Mouse (Mus musculus): ENCODE results near the gene Basp1.

Basp1 gene

DNA sequence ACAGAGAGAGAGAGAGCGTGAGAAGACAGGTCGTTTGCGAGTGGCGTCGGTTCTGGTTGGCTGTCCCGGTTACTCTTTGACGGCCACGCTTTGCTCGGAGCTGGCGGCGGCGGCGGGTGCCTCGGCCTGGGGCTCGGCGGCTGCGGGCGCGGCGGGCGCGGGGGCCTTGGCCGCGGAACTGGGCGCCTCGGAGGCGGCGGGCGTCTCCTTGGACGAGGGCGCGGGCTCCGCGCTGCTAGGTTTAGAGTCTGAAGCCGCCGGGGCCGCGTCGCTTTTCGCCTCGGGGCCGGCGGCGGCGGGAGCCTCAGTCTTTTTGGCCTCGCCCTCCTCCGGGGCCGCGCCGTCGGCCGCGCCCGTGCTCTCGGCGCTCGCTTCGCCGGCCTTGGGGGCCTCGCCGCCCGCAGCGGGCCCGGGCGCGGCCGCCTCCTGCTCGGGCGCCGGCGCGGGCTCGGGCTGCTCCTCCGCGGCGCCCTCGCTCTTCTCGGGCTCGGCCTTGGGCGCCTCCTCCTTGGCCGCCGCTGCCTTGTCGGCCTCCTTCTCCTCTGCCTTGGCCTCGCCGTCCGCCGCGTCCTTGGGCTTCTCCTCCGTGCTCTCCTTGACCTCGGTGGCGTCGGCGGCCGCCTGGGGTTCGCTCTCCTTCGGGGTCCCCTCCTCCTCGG lies 49.3 kb downstream of the Basp1 start:
- DNase-seq (ENCODE audit: low spot score in 2 of 2), result no peak

DNA sequence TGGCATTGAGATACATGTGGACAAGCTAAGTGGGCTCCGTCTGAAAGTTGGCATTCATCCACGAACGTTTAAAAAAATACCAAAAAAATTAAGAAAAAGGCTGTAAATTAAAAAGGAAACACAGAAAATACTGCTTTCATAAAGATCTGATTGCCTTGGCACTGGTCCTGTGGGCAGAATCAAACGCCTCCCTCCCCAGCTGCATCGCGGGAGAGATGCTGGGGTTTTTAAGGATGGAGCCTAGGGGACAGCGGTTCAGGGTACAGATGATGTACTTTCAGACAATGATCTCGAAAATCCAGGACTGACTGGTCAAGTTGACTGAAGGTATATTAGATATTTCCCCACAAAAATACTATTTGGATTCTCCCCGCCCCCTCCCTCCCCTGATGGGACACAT lies 49.9 kb downstream of the Basp1 start:
- no peak for DNase-seq (ENCODE audit: low spot score in 2 of 2)

DNA sequence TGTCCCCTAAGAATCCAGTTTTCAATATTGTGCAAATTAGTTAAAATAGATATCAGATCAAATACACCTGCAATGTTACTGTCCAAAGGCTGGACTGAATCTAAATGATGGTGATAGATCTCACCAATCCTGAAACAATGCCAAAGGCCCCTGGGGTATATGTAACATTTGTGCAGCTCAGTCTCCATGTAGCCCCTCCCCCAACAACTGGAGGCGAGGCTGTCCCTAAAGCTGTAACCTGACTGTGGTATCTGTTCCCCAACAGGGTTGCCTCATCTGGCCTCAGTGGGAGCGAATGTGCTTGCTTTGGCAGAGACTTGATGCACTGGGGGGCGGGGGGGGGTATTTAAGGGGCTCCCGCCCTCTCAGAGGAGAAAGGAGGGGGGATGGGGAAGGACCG lies 52.7 kb downstream of the Basp1 start:
- DNase-seq (ENCODE audit: low spot score in 2 of 2), result no peak

DNA sequence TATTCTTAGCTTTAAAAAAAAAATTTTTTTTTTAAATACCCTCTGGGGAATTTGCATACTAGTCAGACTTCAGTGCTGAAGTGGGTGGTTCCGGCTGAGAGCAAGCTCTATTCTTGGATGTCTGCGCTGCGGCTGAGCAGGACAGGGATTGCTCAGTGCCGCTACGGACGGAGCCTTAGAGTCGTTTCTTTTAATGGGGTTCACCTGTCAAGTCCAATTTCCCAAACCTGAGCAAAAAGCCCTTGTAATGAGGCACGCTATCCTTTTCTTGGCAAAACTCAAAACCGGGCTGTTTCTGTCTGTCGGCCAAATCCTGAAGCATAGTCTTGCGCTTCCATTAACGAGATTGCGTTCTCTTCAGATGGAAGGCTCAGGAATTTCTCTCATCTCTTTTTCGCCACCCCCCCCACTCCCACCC lies 54.9 kb downstream of the Basp1 start:
- DNase-seq (ENCODE audit: low spot score in 2 of 2), result peak; percentile 70 to 77

DNA sequence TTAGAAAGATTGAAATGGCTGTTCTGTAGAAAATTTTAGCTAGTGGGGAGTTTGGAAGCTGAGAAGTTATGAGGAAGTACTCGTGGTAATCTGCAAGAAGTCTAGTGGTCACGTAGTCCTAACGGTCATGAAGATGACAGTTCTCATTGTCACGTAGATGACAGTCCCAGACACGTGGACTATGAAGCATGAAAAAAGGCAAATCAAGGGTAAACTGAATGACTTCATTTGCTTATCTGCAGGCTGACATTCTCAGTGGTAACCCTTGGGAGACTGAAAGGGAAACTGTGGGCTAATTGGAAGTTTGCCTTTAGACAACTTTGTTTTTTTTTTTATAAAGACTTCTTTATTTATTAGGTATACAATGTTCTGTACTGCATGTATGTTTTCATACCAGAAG lies 58.2 kb downstream of the Basp1 start:
- DNase-seq (ENCODE audit: low spot score in 2 of 2), result no peak

DNA sequence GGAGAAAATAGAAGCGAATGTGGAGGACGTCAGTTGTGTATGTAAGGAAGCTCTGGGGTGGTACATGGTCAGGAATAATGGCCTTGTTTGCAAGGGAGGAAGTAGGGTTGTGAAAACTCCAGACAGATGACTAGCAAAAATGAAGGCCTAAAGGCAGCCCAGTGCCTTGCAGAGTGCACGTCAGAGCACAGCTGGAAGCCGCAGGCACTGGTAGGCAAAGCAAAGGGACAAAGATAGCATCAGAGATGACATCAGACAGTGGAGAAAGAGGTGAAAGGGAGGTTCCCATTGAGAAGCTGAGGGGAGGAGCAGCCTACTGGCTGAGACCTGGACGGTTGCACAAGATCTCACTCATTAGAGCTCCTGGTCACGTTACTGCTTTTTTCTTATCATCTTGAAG lies 58.8 kb downstream of the Basp1 start:
- DNase-seq (ENCODE audit: low spot score in 2 of 2), result no peak

DNA sequence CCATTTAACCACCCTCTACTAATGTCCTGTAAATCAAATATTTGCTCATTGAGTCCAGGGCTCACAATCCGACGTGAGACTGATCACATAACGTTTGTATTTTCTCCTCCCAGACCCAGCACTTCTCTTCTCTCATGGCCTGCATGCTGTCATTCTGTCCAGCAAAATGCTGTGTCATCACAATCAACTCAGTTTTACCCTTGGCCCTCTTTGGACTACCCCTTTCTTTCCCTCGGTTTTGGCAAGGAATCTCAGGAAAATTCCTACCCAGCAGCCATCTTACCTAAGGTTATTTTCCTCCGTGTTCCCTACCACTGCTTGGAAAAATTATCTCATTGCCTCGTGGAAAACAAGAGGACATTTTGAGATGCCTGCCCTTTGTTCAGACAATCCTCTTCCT lies 60.1 kb downstream of the Basp1 start:
- no peak for DNase-seq (ENCODE audit: low spot score in 2 of 2)

DNA sequence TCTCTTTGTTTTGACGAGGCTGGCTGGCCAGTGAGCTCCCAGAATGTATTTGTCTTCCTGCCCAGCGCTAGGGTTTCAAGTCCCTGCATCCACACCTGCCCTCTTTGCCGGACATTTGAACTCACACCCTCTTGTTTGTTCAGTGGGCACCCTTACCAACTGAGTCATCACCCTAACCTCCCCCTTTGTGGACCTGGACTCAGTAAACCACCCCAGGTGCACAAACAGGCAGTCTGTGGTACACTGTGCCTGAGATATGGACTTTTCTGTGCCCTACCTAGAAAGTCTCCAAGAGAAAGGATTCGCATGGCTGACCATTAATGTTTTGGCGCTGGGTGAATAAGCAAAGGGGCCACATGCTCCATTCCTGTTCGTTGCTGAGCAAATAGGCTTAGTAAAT lies 70.3 kb downstream of the Basp1 start:
- no peak for DNase-seq (ENCODE audit: low spot score in 2 of 2)

DNA sequence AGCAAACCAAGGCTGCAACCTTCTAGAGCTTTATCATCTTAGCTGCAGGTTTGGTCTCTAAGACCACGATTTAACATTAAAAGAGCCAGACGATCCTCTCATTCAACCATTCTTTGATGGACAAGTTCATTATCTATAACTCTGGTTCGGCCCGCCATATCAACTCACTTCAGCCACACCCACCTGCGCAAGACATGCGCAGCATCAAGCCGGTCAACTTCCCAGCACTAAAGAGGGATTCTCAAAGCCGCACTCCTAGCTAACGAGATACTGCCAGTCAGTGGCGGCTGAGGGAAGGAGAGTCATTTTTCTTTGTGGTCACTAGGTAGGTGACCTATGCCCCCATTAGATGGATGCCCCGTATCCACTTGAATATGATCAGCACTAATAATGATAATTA lies 78.3 kb downstream of the Basp1 start:
- DNase-seq (ENCODE audit: low spot score in 2 of 2), result no peak

DNA sequence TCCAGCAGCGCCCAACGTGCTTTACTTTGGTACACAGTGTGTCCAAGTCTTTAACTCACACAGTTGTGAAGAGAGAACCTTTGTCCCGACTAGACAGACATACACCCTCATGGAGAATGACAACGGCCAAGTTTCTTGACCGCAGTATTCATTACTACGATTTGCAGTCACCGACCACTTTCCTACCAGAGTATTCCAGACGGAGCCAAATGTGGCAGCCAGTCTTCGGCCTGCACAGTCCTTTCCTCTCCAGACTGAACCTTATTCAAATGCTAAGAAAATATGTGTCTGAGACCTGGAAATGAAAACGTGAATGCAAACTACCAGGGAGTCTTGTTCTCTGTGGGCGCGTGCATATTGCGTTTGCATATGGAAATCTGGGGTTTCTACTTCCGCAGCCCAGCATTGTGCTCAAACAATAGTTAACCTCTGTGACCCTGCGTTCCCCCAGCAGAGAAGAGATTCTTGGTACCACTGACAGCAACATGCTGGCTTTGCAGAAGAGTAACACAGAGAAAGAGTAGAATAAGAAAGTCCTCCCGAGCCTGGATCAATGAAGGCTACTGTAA lies 81.6 kb downstream of the Basp1 start:
- DNase-seq (ENCODE audit: low spot score in 2 of 2), result no peak

DNA sequence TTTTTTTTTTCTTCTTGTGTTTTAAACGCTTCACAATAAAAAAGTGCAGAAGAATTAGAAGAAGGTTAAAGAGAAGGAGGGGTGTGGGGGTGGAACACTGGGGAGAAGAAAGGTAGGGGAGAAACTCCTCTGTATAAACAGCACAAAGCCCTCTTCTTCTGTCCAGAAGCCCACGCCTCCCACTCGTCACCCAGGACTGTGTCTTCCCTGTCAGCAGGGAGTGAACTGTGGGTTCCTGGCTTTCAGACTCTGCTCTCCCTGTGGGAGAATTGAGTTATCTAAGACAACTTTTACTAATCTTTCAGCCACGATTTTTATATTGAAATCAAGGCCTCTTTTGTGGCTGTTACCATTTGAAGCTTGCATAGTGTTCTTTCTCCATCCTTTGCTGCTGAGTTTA lies 82.6 kb downstream of the Basp1 start:
- no peak for DNase-seq (ENCODE audit: low spot score in 2 of 2)

DNA sequence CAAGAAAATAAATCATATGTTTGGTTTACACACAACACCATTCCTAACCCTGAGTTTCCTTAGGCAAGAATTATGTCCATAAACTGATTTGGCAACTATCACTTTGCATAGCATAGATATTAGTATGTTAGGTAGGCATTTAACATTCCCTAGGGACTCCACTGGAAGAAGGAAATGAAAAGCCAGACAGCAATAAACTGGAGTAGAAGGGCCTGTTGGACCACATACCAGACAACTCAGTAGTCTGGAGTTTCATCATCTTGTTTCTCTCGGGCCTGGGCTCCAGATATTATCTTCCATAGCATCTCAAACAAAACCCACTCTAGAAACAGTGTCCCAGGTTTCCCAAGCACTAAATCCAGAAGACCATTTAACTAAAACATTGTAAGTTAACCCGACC lies 91.0 kb downstream of the Basp1 start:
- no peak for DNase-seq (ENCODE audit: low spot score in 2 of 2)

DNA sequence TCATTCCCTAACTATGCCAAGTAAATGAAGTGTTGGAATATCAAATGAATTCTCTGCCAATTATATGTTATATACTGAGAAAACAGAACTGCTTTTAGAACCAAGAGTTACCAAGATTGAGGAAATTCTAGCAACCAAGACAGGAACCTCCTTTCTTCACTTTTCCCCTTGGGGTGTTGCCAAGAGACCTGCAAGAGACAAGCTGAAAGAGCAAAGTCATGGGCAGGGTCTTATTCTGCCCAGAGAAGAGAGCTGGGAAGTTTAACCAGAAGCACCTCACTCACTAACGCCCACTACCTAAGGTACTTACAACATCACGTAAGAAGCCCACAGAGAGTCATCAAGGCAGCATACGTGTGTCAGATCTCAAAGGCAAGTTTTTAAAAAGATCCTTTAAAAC lies 91.5 kb downstream of the Basp1 start:
- no peak for DNase-seq (ENCODE audit: low spot score in 2 of 2)

DNA sequence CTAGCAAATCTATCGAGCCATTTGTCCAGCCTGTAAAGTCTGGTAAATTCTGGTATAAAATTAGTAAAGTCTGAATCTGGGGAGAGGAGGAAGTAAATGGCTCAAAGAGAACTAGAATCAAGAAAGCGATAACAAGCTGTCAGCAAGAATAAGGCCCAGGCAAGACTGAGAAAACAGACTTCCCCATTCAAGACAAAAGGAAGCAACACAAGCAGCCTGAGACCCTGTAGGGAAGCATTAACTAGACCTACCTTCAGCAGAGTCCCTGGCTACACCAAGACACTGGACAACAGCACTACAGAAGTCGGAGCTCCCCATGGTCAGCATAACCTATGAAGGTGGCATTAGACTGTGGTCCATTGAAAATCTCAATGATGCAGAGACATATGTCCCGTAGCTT lies 91.9 kb downstream of the Basp1 start:
- no peak for DNase-seq (ENCODE audit: low spot score in 2 of 2)

DNA sequence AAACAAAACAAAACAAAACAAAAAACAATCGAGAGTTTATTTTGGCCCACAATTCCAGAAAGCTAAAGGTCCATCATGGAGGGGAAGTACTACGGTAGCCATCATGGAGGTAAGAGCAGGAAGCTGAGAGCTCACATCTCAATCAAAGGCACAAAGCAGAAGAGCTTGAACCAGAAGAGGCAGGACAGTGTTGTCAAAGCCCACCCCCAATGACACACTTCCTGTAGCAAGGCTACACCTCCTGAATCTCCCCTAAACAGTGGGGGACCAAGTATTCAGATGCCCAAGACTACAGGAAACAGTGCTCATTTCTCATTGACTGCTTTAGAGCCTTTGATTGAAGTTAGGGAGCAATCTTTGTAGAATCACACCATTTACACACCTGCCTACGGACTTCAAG lies 99.1 kb downstream of the Basp1 start:
- no peak for DNase-seq (ENCODE audit: low spot score in 2 of 2)

Data from right cerebral cortex, postnatal 36 days (tissue).